Mouse (Mus musculus) olfactory bulb, adult 2 months (tissue): Measurements from ENCODE around the gene Akr7a5. TPM values are rescaled to one million over a fixed set of nuclear protein-coding genes. Genes with fewer than 3 reads are reported as not detected.

ENCODE experiments used
- H3K27ac ChIP-seq: fragments of 200-500 bp; 2 replicates; pipeline ENCODE4 v1.5.1; 2012; ENCODE audit warnings: low read depth, low read length; ENCODE audit not compliant: insufficient read depth
- H3K4me1 ChIP-seq: fragments of 200-500 bp; 2 replicates; pipeline ENCODE4 v1.6.1; 2012; ENCODE audit warnings: low read length; ENCODE audit not compliant: control insufficient read depth, insufficient read depth
- H3K4me3 ChIP-seq: fragments of 200-500 bp; 2 replicates; pipeline ENCODE4 v1.5.1; 2012; ENCODE audit warnings: mild to moderate bottlenecking, low read depth, low read length, moderate library complexity; ENCODE audit not compliant: insufficient read depth
- CTCF ChIP-seq: fragments of 200-500 bp; IDR thresholded peaks from 2 replicates; pipeline ENCODE4 v1.5.1; 2012; ENCODE audit warnings: low read depth, mild to moderate bottlenecking, low read length, moderate library complexity; ENCODE audit not compliant: insufficient read depth
- POLR2A ChIP-seq: fragments of 200-500 bp; IDR thresholded peaks from 2 replicates; pipeline ENCODE4 v1.6.1; 2012; ENCODE audit warnings: mild to moderate bottlenecking, low read depth, low read length, moderate library complexity; ENCODE audit not compliant: insufficient read depth
- WGBS: fragments of 180-500 bp; shearing (Covaris S2); methylation state at CpG from one replicate; pipeline ENCODE4 v1.1.7; 2018; 5-methylcytosine and 5-hydroxymethylcytosine counted together
- polyA plus RNA-seq: library from polyadenylated mRNA; stranded (reverse); fragments of >200 nt; gene quantifications from 2 replicates; pipeline ENCODE4 v1.2.4, GENCODE M21; 2012; ENCODE audit warnings: low replicate concordance; ENCODE audit not compliant: missing spikeins, insufficient read depth, insufficient read length

Gene Akr7a5
- polyA plus RNA-seq, 1 experiment: not detected

- Histone ChIP-seq H3K27ac (no peak overlapping the region), H3K4me1 (peaks cover 20% of the 10 kb centered on the region), H3K4me3 (peak overlapping the region; percentile 66)
- WGBS: under 1% methylated on average over 52 of the region's 53 CpGs
- TF ChIP-seq POLR2A: no peak
- TF ChIP-seq CTCF: no peak
Observed at GRCm38 (mm10) chr4:139310899-139311701, 556 bp downstream of the Akr7a5 start.

- 27% methylated on average over 14 of the region's 14 CpGs for WGBS
- H3K4me1 ChIP-seq: peaks cover 20% of the 10 kb centered on the region
- TF ChIP-seq POLR2A (no peak), CTCF (no peak)
- H3K27ac ChIP-seq: no peak overlapping the region
- peak overlapping the region; percentile 28; the same call in 1 of the 2 replicates for H3K4me3 ChIP-seq
Observed at GRCm38 (mm10) chr4:139311707-139312106, 1.2 kb downstream of the Akr7a5 start.

GRCm38 (mm10) chr4:139312632-139313031, 2.1 kb downstream of the Akr7a5 start:
- TF ChIP-seq CTCF (no peak), POLR2A (no peak)
- WGBS: 62% methylated on average over 4 of the region's 4 CpGs
- Histone ChIP-seq H3K27ac (no peak overlapping the region), H3K4me3 (no peak overlapping the region), H3K4me1 (peaks cover 20% of the 10 kb centered on the region)

- Histone ChIP-seq H3K27ac (no peak overlapping the region), H3K4me1 (no peaks in the 10 kb centered on the region), H3K4me3 (no peak overlapping the region)
- 95% methylated on average over 11 of the region's 11 CpGs for WGBS
- TF ChIP-seq CTCF (no peak), POLR2A (no peak)
Observed at GRCm38 (mm10) chr4:139318449-139318848, 7.9 kb downstream of the Akr7a5 start.

- WGBS: 96% methylated on average over 4 of the region's 4 CpGs
- Histone ChIP-seq H3K4me3 (no peak overlapping the region), H3K27ac (no peak overlapping the region), H3K4me1 (no peaks in the 10 kb centered on the region)
- TF ChIP-seq CTCF (no peak), POLR2A (no peak)
Observed at GRCm38 (mm10) chr4:139319740-139320139, 9.2 kb downstream of the Akr7a5 start.

GRCm38 (mm10) chr4:139330605-139331004, 20.1 kb downstream of the Akr7a5 start:
- TF ChIP-seq POLR2A: no peak
- TF ChIP-seq CTCF: no peak
- WGBS: 15% methylated on average over 10 of the region's 10 CpGs
- Histone ChIP-seq H3K4me1 (0 out of 2 replicates have a peak, but pooled peaks cover 2% of the 10 kb centered on the region), H3K27ac (no peak overlapping the region), H3K4me3 (no peak overlapping the region)

GRCm38 (mm10) chr4:139334631-139335295, 24.2 kb downstream of the Akr7a5 start:
- Histone ChIP-seq H3K4me1 (peaks cover 4% of the 10 kb centered on the region; the same call in 1 of the 2 replicates), H3K27ac (no peak overlapping the region), H3K4me3 (no peak overlapping the region)
- WGBS: 49% methylated on average over 9 of the region's 9 CpGs
- TF ChIP-seq CTCF (no peak), POLR2A (no peak)

GRCm38 (mm10) chr4:139335507-139335906, 25.0 kb downstream of the Akr7a5 start:
- WGBS: 72% methylated on average over 7 of the region's 7 CpGs
- Histone ChIP-seq H3K27ac (no peak overlapping the region), H3K4me3 (no peak overlapping the region), H3K4me1 (peaks cover 4% of the 10 kb centered on the region; the same call in 1 of the 2 replicates)
- TF ChIP-seq POLR2A (no peak), CTCF (no peak)

- no peak overlapping the region for H3K27ac ChIP-seq
- peak; percentile 68 for TF ChIP-seq CTCF
- no peak for TF ChIP-seq POLR2A
- H3K4me3 ChIP-seq: no peak overlapping the region
- WGBS: 29% methylated on average over 24 of the region's 24 CpGs
- peaks cover 2% of the 10 kb centered on the region; the same call in 1 of the 2 replicates for H3K4me1 ChIP-seq
Observed at GRCm38 (mm10) chr4:139336822-139337483, 26.4 kb downstream of the Akr7a5 start.

GRCm38 (mm10) chr4:139338145-139338544, 27.6 kb downstream of the Akr7a5 start:
- Histone ChIP-seq H3K4me3 (no peak overlapping the region), H3K4me1 (peaks cover 2% of the 10 kb centered on the region; the same call in 1 of the 2 replicates), H3K27ac (no peak overlapping the region)
- TF ChIP-seq CTCF: no peak
- TF ChIP-seq POLR2A: no peak
- WGBS: 66% methylated on average over 33 of the region's 33 CpGs
